Comparison of ENCODE assay signal across 8 mouse cellular contexts in the genomic region with DNA sequence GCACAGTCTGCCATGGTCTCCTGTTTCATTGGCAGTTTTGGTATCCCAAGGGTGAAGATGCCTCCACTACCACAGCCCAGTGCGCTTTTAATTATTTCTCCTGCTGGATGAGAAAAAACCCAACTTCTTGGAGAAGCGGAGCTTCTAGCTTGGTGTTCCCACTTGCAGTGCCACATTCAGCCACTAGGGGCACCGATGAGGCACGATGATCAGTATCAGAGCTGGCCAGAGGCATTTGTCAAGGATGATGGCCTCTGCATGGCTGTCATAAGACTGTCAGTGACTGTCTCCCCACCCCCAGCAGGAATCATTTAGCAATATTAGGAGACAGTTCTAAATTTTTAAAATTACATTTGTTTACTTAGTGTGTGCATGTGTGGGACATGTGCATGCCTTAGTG. TPM values are rescaled to one million over a fixed set of nuclear protein-coding genes. Genes with fewer than 3 reads are reported as not detected.
DNase-seq lines count a peak whose midpoint lies in the region; ATAC-seq and TF ChIP-seq lines count a peak whose summit lies in the region.

No protein-coding gene starts in this region.

- H3K4me1 ChIP-seq in heart, embryonic 10.5 days = peaks cover 30% of the 10 kb centered on the region
- H3K4me1 ChIP-seq in kidney, adult 2 months (ENCODE audit: control insufficient read depth, insufficient read depth, low read length) = no peaks in the 10 kb centered on the region
- peaks cover 12% of the 10 kb centered on the region for H3K4me1 ChIP-seq in limb, embryonic 13.5 days
- no peaks in the 10 kb centered on the region for H3K4me1 ChIP-seq in midbrain, postnatal 0 days (ENCODE audit: insufficient read depth, low read length)
- peaks cover 5% of the 10 kb centered on the region; the same call in 1 of the 2 replicates for H3K4me1 ChIP-seq in spleen, adult 2 months (ENCODE audit: control insufficient read depth, insufficient read depth, insufficient read length)

- no peak overlapping the region for H3K4me2 ChIP-seq in limb, embryonic 13.5 days (replicated peaks)
- H3K4me2 ChIP-seq in midbrain, postnatal 0 days (ENCODE audit: low read depth, low read length, poor library complexity, severe bottlenecking) = no peak overlapping the region

- peaks cover 11% of the 10 kb centered on the region for H3K27me3 ChIP-seq in heart, embryonic 10.5 days (ENCODE audit: insufficient read depth, poor library complexity, severe bottlenecking)
- no peaks in the 10 kb centered on the region for H3K27me3 ChIP-seq in kidney, adult 2 months (replicated peaks; ENCODE audit: control insufficient read depth, insufficient read depth, low read length)
- 0 out of 2 replicates have a peak, but pooled peaks cover 3% of the 10 kb centered on the region for H3K27me3 ChIP-seq in limb, embryonic 13.5 days
- H3K27me3 ChIP-seq in midbrain, postnatal 0 days (ENCODE audit: insufficient read depth, low read length) = no peaks in the 10 kb centered on the region
- H3K27me3 ChIP-seq in spleen, adult 2 months (ENCODE audit: control insufficient read depth, insufficient read depth, low read length) = no peaks in the 10 kb centered on the region

- 0 out of 2 replicates have a peak, but pooled peaks cover 5% of the 10 kb centered on the region for H3K9me3 ChIP-seq in heart, embryonic 10.5 days
- peaks cover 3% of the 10 kb centered on the region; the same call in 1 of the 2 replicates for H3K9me3 ChIP-seq in limb, embryonic 13.5 days
- no peaks in the 10 kb centered on the region for H3K9me3 ChIP-seq in midbrain, postnatal 0 days (ENCODE audit: low read length)

- H3K27ac ChIP-seq in heart, embryonic 10.5 days = no peak overlapping the region
- H3K27ac ChIP-seq in kidney, adult 2 months (ENCODE audit: insufficient read depth, low read depth, low read length) = no peak overlapping the region
- peak overlapping the region; percentile 33; the same call in 1 of the 2 replicates for H3K27ac ChIP-seq in limb, embryonic 13.5 days
- H3K27ac ChIP-seq in midbrain, postnatal 0 days (ENCODE audit: low read depth, low read length) = no peak overlapping the region
- H3K27ac ChIP-seq in spleen, adult 2 months (ENCODE audit: insufficient read depth, low read length) = no peak overlapping the region

- ATAC-seq in limb, embryonic 13.5 days (ENCODE audit: low FRiP score, low read depth) = peak; percentile 28; the same call in 1 of the 2 replicates
- no peak for ATAC-seq in midbrain, postnatal 0 days (ENCODE audit: low FRiP score)

- peak; percentile 95 for DNase-seq in heart, adult 11 months
- no peak for DNase-seq in heart, embryonic 10.5 days (ENCODE audit: low spot score)
- peak; percentile 76 for DNase-seq in embryo, embryonic 11 days
- peak; percentile 82 to 86 for DNase-seq in gastrocnemius, postnatal 36 days
- peak; percentile 85 for DNase-seq in kidney, adult 2 months
- DNase-seq in midbrain, postnatal 0 days (ENCODE audit: low spot score) = peak; percentile 76
- DNase-seq in spleen, adult 2 months (ENCODE audit: low read depth in 1 of 2, low spot score in 2 of 2) = peak; percentile 22 to 77

- H3K36me3 ChIP-seq in heart, embryonic 10.5 days = no peaks in the 10 kb centered on the region
- no peaks in the 10 kb centered on the region for H3K36me3 ChIP-seq in kidney, adult 2 months (ENCODE audit: control insufficient read depth, insufficient read depth, low read length)
- no peaks in the 10 kb centered on the region for H3K36me3 ChIP-seq in limb, embryonic 13.5 days
- no peaks in the 10 kb centered on the region for H3K36me3 ChIP-seq in midbrain, postnatal 0 days (ENCODE audit: insufficient read depth, low read length)
- no peaks in the 10 kb centered on the region for H3K36me3 ChIP-seq in spleen, adult 2 months (ENCODE audit: control insufficient read depth, insufficient read depth, low read length)

- 18% methylated on average over 4 of the region's 4 CpGs for WGBS in heart, embryonic 10.5 days
- 19% methylated on average over 4 of the region's 4 CpGs for WGBS in kidney, adult 2 months
- WGBS in limb, embryonic 13.5 days = 21% methylated on average over 4 of the region's 4 CpGs
- 25% methylated on average over 4 of the region's 4 CpGs for WGBS in midbrain, postnatal 0 days
- WGBS in spleen, adult 2 months = 28% methylated on average over 4 of the region's 4 CpGs

- TF ChIP-seq CTCF in kidney, adult 2 months (conservative IDR thresholded peaks at IDR 0.05; ENCODE audit: insufficient read depth, insufficient read length, low read depth, low read length) = peak; percentile 93
- TF ChIP-seq CTCF in midbrain, postnatal 0 days (IDR thresholded peaks at IDR 0.05) = peak; percentile 93
- peak; percentile 80; the same call in 1 of the 2 replicates for TF ChIP-seq CTCF in spleen, adult 2 months (IDR thresholded peaks at IDR 0.05; ENCODE audit: extremely low read depth, insufficient read depth, insufficient read length, insufficient replicate concordance)

- H3K4me3 ChIP-seq in heart, embryonic 10.5 days = no peak overlapping the region
- no peak overlapping the region for H3K4me3 ChIP-seq in kidney, adult 2 months (ENCODE audit: insufficient read depth, low read depth, low read length)
- no peak overlapping the region for H3K4me3 ChIP-seq in limb, embryonic 13.5 days
- no peak overlapping the region for H3K4me3 ChIP-seq in midbrain, postnatal 0 days (ENCODE audit: low read depth, low read length)
- no peak overlapping the region for H3K4me3 ChIP-seq in spleen, adult 2 months (ENCODE audit: extremely low read depth, insufficient read depth, insufficient read length)

- intact Hi-C loops in gastrocnemius, postnatal 36 days (cut with DNase I) = loop anchor here (5.0 kb wide), 1 partner anchor 63 kb away; no protein-coding TSS in a partner anchor

- H3K9ac ChIP-seq in limb, embryonic 13.5 days = no peak overlapping the region
- H3K9ac ChIP-seq in midbrain, postnatal 0 days (replicated peaks; ENCODE audit: low read length, poor library complexity, severe bottlenecking) = no peak overlapping the region

- no peak for TF ChIP-seq POLR2A in kidney, adult 2 months (IDR thresholded peaks at IDR 0.05; ENCODE audit: low read depth, low read length)
- TF ChIP-seq POLR2A in spleen, adult 2 months (IDR thresholded peaks at IDR 0.05; ENCODE audit: low read depth, low read length) = no peak

RNA-seq across cellular contexts. Expression of gene Asprv1, which starts 28.8 kb away (rescaled TPM):
- 0.23 and 0.58 TPM in 2 replicates for polyA plus RNA-seq in heart, embryonic 10.5 days (2016; fragmentation: Nextera tagmentation; extraction: Ambion mirVana)
- total RNA-seq in gastrocnemius, postnatal 36 days (2021) = not detected
- polyA plus RNA-seq in kidney, adult 2 months (2012; rRNA removed) = 0.10 and 0.33 TPM in 2 replicates
- polyA plus RNA-seq in limb, embryonic 13.5 days (2015; fragmentation: Nextera tagmentation; extraction: Ambion mirVana) = 3.8 and 4.6 TPM in 2 replicates
- 2.0 and 4.2 TPM in 2 replicates for total RNA-seq in midbrain, postnatal 0 days (2014; rRNA removed)
- 1.1 and 1.2 TPM in 2 replicates for polyA plus RNA-seq in midbrain, postnatal 0 days (2015; fragmentation: Nextera tagmentation; extraction: Ambion mirVana)
- polyA plus RNA-seq in spleen, adult 2 months (2012; rRNA removed) = 2.5 and 3.2 TPM in 2 replicates
